Mouse (Mus musculus) embryo, embryonic 11 days (tissue): Measurements from ENCODE around the gene Klhdc9.

Experiments
- DNase-seq: peaks from one replicate; pipeline ENCODE4 v3.0.0-alpha.2; 2015

The Klhdc9 gene

DNA sequence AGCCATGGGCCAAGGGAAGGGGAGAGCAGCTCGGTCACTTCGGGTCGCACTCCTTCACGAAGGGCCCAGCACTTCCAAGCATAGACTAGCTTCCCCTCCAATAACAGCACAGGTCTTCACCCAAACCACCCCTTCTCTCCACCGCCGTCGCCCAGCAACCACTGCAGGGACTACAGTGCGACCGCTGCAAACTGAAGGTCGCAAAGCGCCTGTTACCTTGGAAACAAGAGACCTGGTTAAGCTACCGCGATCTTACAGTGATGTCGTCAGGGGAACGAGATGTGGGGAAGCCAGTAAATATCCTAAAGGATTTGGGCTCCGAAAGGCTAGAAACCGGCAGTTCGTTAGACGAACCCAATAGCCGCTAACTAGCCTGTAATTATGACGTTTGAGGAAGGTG is at the start of gene Klhdc9:
Klhdc9 (minus strand) TSS at position 143 of the 400 bp plus-strand sequence.
- DNase-seq = peak; percentile 97

DNA sequence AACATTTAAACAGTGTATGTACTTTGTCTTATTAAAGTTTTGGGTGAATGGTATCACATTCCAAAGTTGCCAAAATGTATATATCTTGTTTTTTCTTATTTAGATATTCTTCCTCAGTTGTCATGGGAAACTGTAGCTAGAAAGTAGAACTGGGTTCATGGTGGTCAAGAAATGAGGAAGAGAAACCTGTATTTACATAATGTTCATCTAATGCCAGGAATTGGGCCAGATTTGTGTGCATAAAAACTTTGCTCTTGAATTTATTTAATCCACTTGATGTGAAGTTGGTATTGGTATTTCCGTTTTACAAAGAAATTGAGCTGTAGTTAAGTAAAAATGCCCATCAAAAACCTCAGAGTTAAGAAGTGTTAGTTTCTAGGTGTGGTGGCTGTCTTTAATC is 49.6 kb upstream of the Klhdc9 start:
- no peak for DNase-seq

DNA sequence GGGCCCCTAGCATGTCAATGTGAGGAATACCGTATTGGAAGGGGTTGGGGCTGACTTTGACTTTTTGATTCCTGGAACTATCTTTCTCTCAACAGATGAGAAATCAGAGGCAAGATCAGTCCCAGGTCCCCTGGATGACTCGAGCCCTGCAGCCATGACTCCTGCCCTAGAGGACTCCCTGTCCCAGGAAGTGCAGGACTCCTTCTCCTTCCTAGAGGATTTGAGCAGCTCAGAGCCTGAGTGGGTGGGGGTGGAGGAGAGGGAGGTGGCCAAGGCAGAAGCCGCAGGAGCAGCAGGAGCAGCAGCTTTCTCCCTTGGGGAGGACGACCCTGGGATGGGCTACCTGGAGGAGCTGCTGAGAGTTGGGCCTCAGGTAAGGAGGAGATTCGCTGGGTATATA is 46.7 kb upstream of the Klhdc9 start:
- DNase-seq = no peak

DNA sequence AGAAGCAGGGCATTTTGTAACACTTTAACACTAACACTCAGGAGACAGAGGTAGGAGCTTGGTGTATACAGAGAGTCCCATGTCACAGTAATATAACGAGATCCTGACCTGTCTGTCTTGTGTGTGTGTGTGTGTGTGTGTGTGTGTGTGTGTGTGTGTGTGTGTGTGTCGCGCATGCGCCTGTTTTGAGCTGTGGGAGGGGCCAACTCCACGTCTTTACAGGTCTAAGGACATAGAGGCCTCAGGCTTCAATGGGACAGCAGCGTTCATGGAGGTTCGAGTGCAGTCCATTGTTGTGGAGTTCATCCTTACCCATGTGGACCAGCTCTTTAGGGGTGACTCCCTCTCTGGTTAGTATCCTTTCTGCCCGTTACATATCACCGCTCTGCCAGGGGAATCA is 42.4 kb upstream of the Klhdc9 start:
- DNase-seq = no peak

DNA sequence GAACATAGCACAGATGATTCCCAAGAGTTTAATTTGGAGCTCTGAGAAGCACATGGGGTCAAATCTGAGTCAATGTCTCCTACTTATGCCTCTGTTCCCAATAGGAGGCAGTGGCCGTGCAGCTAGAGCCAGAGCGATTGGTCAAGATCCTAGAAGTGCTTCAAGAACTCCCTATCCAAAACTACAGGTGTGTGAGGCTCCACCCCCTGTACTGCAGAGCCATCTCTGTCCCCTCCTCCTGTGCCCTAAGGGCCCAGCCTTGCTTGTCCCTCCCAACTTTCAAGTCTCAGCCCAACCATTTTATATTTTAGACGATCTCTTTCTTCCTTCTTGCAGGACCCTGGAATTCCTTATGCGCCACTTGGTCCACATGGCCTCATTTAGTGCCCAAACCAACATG is 41.2 kb upstream of the Klhdc9 start:
- no peak for DNase-seq

DNA sequence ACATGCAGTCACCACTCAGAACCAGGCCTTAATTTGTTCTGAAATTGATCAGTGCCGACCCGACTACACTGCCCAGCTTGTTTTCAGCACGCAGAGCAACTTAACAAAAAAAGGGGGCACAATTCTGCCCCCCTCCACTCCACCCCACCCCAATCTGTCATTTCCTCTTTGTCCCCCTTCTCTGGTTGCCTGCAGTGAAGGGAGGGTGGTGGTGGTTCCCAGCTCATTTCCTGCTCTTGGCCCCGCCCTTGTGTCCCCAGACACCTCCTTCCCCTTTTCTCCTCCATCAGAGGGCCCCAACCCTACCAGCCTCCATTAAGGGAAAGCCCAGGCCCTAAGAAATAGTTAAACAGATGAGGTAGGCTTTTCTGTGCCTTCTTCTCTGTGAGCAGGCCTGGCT is 29.5 kb upstream of the Klhdc9 start:
- DNase-seq = no peak

DNA sequence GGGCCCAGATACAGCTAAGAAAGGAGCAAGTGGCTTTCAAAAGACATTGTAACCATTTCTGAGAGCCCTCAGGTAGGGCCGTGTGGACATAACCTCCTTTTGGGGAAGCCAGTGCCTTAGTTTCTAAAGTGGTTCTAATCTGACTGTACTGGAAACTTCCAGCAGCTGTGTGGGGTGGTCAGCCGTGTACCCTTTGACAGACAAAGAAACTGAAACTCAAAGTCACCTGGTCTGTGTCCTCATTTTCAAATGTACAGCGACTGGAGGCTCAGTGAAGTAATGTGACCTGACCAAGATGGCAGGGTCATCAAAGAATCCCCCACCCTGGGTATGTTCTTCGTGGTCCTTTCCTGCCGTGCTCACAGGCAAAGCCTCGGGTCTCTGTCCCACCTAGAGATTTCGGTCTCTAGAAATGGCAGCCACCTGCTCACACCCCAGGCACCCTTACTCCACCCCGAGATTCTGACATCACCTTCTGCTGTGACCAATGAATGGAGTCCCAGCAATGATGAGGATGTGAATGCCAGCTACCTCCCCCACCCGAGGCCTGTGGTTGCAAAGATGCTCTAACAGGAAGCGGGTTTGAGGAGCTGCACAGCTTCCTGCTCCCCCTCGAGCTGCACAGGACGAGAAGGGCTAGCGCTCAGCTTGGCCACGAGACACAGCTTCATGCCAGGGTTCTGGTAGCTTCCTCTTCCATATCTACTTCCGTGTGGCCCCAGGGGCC is 27.9 kb upstream of the Klhdc9 start, which contains the start of gene Arhgap30:
Arhgap30 (plus strand) TSS at position 579 of the 727 bp plus-strand sequence.
- no peak for DNase-seq

DNA sequence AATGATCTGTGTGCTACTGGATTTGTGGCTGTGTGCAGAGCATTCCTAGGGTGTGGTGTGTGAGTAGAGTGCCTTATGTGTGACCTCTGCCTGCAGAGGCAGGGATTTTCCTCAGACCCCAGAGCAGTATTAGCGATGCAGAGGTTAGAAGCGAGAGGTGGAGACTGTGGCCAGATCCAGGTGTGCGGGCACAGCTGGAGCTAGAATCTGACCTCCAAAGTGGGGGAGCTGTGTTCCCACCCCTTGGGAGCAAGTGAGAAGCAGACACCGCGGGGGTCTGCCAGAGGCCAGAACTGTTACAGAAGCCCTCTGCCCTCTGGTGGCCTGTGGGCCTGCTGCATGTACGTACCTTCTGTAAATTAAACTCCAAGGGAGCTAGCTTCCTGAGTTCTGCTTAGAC is 26.5 kb upstream of the Klhdc9 start:
- peak; percentile 72 for DNase-seq

DNA sequence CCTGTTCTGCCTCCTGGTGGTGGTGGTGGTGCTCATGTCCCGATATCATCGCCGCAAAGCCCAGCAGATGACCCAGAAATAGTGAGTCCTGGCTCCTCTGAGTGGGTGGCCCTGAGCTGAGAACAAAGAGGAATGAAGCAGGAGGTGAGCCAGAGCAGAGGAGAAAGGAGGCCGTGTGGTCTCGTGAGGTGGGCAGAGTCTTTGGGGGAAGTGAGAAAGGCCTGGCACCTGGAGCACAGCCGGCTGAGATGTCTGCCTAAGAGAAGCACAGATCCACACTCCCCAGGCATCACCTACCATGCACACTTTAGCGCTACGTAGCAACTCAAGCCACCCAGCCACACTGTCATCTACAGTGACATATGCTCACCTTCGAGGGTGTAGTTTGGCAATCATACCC is 24.6 kb upstream of the Klhdc9 start:
- no peak for DNase-seq

DNA sequence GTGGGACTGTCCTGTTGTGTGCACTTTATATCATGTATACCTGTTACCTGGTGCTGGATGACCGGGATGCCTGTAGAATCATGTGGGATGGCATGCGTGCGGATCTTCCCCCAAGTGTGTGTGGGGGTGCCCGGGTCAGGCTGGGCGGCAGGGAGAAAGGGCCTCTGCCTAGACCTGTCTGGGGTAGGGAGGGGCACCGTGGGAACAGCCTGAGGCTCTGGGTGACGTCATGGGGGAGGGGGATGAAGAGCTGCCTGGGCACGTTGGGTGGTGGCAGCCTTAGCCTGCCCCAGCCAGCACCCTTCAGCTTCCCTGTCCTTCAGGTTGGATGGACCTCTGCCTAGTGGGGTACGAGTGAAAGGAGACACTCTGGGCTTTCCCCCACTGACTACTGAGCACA is 23.8 kb upstream of the Klhdc9 start:
- DNase-seq = no peak

DNA sequence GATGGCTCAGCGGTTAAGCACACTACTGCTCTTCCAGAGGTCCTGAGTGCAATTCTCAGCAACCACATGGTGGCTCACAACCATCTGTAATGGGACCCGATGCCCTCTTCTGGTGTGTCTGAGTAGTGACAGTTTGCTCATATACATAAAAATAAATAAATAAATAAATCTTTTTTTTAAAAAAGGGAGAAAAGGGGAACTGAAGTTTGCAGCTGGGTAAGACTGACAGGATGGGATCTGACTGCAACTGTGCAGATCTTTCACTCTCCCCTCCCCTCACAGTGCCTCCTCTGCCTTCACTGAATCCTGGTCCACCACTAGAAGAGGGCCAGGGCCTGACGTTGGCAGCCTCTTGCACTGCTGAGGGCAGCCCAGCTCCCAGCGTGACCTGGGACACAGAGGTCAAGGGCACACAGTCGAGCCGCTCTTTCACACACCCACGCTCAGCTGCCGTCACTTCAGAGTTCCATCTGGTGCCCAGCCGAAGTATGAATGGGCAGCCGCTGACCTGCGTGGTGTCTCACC is 21.6 kb upstream of the Klhdc9 start:
- no peak for DNase-seq

DNA sequence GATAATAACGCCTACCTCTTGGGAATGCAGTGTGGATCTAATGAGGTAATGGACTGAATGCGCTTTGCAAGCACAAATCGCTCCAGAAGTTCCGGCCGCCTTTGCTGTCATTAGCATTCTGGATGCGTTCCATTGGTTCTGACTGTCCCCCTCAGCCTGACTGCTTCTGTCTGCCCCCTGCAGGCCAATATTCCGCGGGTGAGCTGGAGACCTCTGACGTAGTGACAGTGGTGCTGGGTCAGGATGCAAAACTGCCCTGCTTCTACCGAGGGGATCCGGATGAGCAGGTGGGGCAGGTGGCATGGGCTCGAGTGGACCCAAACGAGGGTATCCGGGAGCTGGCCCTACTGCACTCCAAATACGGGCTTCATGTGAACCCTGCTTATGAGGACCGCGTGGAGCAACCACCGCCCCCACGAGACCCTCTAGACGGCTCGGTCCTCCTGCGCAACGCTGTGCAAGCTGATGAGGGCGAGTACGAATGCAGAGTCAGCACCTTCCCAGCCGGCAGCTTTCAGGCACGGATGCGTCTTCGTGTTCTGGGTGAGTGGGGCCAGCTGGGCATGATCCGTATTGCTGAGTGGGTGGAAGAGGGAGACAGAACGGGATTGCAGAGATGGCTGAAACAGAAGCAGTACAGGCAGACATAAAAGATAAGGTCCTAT is 19.5 kb upstream of the Klhdc9 start:
- DNase-seq = peak; percentile 86

DNA sequence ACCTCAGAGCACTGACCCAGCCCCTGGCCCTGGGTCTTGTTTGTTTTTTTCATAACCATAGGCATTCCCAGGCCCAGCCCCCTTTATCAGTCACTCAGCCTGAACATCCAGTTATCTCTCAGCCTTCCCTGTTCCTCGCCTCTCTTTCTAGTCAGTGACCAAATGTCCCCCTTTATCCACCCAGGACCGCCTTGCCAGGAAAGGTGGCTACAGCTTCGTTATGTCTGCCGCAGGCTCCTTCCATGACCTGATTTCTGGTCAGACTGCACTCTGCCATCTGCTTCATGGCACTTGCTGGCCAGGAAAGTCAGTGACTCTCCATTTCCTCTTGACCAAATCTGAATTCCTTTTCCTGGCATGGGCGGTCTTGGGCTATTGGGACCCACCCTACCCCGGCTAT is 17.7 kb upstream of the Klhdc9 start:
- no peak for DNase-seq

DNA sequence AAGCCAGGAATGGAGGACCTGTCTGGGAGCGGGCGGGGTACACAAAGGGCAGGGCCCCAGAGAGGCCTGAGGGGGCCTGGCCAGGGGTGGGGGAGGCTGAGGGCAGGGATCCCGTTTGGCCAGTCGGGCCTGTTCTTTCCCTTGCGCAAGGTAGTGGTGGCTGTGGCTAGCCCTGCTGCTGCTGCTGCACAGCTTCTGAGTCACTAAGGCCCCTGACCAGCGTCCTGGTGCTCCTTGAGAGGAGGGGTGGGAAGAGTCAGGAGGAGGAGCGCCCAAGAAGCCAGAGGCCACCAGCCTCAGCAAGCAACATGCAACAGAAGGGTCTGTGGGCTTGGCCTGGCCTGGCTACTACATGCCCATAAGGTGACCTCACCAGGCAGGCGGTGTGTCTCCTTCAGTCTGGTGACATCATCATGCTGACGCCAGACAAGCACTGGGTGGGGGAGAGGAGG is 15.1 kb upstream of the Klhdc9 start:
- no peak for DNase-seq

DNA sequence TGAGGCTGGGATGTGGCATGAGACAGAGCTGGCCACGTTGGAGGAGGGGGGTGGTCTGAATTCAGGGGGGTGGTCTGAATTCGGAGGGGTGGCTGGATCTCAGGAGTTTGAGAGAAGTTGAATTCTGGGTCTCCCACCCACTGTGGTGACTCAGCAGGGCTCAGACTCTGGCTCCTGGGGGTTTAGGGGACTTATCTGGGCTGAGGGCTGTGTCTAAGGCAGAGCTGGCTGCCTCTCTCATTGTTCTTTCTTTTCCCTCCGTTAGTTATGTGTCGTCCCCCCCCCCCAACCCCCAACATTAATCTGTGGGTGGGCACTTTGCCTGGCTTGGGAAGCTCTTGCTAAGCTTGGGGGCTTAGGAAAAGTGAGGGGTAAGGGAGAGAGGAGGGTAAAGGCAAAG is 13.3 kb upstream of the Klhdc9 start:
- no peak for DNase-seq

DNA sequence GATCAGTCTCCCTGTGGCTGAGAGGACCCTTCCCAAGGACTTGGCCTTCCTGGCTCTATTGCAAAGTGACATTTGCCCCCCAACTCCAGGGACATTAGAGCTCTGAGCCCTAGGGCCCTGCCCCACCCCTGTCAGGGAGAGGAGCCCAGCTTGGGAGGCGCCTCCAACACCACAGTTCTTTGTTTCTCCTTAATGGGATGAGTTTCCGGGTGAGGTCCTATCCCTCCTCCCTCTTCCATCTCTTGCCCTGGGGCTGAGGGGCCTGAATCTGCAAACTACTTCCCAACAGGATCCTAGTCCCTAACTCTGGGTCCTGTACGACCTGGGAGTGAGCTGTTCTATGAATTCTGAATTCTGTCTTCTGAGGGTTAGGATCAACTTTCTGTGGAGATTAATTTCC is 12.3 kb upstream of the Klhdc9 start:
- DNase-seq = no peak

DNA sequence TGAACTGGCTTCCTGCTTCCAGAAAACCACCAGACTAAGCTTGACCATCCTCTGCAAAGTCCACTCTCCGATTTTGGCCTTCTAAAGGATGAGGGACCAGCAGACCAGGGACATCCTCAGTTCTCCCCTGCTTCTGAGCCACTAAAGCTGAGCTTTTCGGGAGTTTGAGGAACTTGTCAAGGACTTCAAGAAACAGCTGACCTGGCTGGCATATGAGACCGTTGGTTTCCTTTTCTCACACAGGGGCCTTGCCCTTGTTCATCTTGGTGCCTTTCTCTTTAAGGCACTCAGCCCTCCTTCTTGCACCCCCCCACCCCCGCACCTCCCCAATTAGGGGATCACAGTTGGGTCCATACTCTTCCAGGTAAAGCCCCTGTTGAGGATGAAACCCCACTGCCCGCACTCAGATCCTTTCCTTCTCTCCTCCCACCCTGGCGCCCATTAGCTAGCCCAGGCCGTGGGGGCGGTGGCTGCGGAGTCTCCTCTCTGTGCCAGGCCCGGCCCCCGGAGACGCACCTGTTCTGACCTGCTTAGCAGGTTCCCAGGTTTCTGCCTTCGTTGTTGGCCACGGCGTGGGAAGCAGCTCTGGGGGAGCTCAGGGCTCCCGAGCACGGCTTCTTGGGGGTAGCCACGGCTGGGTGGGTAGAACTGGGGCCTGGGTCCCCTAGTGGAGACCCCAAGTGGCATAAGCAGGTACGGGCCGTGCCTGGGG is 9.4 kb upstream of the Klhdc9 start, which contains the start of gene Nectin4:
Nectin4 (plus strand) TSS at position 255 of the 712 bp plus-strand sequence.
- no peak for DNase-seq

DNA sequence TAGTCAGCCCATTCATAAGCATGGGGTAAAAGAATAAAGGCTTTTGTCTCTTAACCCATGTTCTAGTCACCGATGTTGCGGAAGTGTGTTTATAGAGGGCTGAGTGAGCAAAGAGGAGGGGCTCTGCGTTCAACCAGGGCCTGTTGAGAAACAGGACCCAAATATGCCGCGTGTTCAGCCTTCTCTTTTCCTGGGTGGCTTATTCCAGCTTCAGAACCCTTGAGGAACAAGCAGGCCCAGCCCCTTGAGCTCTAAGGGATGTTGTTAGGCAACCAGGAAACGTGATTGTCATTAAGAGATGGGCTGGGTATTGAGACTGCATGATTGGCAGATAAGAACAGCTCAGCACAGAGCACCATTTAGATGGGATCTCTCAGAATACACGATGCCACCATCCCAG is 5.3 kb upstream of the Klhdc9 start:
- DNase-seq = no peak

DNA sequence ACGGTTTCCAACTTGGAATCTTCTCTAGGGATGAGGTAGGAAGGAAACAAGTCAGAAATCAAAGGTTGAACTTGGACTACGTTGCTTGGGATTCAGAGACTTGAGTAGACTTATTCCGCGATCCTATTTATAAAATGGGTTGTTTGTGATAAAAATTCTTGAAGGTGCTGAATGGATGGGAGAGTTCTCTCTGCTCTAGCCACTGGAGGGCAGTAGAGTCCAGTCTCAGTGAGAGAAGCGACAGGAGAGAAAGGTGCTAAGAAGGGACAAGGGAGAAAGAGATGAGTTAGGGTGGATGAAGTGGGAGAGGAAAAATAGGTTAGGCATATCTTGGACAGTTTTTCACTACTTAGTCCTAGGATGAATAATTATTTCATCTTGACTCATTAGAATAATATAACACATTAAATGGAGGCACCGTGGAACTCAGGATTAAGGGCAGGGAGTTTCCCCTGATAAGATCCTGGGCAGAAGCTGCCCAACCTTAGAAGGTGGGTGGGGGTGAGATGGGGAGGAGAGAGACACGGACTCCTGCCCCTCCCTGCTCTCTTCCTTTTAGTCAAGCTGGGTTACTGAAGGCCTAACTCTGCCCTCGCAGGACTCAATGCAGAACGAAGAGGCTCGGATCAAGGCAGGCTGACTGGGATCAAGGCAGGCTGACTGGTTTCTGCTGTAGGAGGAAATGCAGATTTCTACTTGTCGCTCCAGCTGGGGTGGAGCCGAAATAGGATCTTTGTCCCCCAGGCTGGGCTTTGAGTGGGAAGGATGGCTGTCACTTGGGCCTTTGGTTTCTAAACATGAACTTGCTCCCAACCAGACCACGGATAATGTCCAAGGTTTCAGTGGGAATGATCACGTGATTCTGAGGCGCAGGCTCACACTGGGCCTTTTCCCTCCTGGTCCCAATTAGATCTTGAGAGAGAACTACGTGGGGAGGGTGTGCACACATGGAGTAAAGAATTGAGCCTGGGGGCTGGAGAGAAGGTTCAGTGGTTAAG is 807 bp upstream of the Klhdc9 start:
- peak; percentile 87 for DNase-seq

DNA sequence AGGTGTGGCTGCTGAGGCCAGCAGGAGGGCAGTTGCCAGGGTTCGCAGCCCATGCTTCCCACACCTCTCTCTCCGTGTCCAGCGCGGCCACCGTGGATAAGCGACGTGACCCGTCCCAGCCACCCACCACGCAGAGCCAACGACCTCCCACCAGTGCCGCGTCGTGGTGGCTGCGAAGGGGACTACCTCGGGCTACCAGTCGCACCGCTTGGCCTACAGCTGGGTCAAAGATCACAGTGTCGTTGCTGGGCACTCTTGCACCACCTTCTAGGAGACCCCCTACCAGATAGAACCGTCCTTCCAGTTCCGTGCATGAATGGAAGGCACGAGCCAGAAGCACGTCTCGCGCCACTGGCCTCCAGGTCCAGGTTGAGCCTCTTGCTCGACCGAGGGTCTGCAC is 345 bp downstream of the Klhdc9 start:
- DNase-seq = no peak

DNA sequence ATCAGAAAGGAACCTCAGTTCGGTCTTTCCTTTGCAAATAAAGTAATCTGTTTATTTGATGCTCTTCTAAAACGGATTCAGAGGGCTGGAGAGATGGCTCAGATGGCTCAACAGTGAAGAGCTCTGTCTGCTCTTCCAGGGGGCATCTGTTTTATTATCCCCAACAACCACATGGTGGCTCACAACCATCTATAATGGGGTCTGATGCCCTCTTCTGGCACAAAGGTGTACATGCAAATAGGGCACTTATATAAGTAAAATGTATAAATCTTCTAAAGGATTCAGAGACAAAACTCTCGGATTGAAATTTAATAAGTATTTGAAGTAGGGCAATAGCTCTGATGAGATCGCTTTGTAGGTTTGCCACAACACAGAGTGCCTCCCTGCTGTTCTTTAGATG is 2.2 kb downstream of the Klhdc9 start:
- DNase-seq = peak; percentile 57

DNA sequence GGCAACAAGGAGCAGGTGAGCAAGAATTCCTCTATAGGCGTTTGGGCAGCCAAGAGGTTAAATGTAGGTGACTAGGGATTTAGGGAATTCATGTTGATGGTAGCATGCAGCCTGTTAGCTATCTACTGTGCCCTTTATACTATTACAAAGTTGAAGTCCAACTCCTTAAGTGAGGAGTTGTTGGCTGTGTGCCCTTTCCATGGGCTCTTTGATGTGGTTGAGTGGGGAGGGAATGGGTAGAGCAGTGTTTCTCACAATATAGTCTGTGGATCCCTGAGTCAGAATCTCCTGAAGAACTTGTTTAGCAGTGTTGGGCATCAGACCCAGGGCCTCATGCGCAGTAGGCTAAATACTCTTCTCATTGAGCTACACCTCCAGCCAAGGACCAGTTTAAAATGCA is 3.8 kb downstream of the Klhdc9 start:
- DNase-seq = no peak
